Mouse (Mus musculus): Measurements from ENCODE around the gene Ptrh1. TPM values are rescaled to one million over a fixed set of nuclear protein-coding genes. Genes with fewer than 3 reads are reported as not detected.
A peak's percentile ranks its signal among the peaks of the same experiment; 100 is the strongest.

The Ptrh1 gene
- total RNA-seq, 4 experiments from 2014 or later: 4.5 to 7.0 (median 5.8) TPM

DNA sequence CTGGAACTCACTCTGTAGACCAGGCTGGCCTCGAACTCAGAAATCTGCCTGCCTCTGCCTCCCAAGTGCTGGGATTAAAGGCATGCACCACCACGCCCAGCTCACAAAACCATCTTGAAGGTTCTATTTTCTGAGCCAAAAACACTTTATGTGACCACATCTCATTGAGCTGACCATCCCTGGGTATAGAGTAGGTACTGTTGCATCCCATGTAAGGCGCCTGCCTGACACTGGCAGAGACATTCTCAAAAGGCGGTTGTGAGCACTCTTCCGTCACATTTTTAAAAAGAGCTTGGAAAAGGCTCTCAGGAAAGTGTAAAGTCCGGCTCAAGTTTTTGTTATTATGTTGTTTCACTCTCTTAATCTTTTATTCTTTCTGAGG lies 18.9 kb upstream of the Ptrh1 start:
- DNase-seq (ENCODE audit: low spot score in 2 of 2): no peak

DNA sequence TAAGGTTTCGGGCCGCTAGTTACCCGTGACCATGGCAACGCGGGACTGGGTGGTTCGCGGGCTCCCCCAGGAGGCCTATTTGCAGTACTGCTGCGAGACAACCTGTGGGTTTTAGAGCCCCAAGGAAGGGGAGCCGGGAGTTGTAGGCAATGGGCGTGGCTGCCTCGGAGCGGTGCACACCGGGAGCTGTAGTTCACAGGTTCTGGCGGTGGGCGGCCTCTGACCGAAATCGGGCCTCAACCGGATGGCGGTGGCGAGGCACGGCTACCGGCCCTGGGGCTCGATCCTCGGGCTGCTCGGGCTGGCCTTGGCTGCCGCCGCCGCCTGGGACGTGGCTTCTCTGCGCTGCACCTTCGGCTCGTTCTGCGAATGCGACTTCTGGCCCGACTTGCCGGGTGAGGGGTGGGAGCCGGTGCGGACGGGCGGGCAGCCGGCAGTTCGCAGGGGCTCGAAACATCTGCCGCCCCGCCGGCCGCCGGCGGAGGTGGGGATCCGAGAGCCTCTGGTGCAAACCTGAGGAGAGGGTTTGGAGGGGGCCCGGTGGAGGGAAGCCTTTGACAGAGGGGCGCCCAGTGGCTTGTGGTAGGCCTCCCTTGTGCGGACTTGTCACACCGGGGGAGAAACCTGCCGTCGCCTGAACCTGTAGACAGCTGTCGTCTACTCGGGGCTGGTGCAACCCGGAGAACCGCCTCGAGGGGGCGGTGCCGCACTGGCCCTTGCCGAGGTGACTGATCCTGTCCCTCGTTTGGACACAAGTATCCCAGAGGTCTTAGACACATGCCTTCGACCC lies 18.3 kb upstream of the Ptrh1 start, which contains the start of gene Tor2a:
Tor2a (plus strand) TSS at position 179 of the 790 bp plus-strand sequence.
- DNase-seq (ENCODE audit: low spot score in 2 of 2): peak; percentile 96 to 97

DNA sequence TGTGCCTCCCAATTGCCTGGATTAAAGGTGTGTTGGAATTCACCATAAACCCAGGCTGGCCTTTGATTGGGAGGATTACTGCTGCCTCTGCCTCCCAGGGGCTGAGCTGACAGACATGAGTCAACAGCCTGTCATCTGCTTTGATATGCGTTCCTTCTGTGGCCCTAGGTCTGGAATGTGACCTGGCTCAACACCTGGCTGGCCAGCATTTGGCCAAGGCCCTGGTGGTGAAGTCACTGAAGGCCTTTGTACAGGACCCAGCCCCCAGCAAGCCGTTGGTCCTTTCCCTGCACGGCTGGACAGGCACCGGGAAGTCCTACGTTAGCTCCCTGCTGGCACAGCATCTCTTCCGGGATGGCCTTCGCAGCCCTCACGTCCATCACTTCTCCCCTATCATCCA lies 17.1 kb upstream of the Ptrh1 start:
- no peak for DNase-seq (ENCODE audit: low spot score in 2 of 2)

DNA sequence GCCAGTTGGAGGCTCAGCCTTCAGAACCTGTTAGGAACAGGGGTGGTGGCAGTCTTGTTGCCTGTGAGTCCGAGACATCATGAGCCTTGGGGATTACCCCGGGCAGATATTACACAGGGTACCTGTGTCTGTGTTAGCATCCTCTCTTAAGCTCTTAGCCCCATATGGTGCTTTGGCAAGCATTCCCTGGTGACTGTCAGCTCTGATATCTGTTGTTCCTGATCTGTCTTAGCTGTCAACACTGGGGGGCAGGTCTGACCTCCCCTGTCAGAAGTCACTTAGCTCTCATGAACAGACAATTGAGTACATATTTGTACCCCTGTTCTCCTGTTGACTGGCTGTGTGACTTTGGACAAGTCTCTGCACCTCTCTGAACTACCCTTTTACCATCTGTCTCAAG lies 16.6 kb upstream of the Ptrh1 start:
- no peak for DNase-seq (ENCODE audit: low spot score in 2 of 2)

DNA sequence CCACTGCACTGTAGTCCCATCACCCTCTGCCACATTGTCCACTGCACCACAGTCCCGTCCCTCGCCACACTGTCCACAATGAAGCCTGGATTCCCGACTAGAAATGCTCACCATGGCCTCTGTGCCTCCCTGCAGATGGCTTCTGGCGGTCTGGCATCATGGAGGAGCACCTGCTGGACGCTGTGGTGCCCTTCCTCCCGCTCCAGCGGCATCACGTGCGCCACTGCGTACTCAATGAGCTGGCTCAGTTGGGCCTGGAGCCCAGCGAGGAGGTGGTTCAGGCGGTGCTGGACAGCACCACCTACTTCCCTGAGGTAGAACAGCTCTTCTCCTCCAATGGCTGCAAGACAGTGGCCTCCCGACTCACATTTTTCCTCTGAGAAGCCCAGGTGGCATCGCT lies 14.2 kb upstream of the Ptrh1 start:
- no peak for DNase-seq (ENCODE audit: low spot score in 2 of 2)

DNA sequence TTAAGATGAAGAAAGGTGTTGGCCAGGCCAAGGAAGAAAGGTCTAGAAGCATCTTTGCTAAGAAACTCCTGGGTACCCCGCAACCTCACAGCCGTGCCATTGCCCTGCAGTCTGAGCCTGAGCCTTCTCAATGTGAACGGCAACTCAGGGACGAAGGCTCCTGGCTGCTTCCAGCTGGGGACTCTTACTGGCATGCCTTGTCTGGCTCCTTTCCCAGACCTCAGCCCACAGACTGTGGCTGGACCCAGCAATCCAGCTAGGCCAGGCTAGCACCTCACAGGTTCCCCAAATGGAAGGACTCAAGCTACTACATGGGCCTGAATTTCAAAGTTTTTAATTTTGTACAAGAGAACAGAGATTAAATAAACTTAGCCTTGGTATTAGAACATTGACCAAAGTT lies 13.7 kb upstream of the Ptrh1 start:
- no peak for DNase-seq (ENCODE audit: low spot score in 2 of 2)

DNA sequence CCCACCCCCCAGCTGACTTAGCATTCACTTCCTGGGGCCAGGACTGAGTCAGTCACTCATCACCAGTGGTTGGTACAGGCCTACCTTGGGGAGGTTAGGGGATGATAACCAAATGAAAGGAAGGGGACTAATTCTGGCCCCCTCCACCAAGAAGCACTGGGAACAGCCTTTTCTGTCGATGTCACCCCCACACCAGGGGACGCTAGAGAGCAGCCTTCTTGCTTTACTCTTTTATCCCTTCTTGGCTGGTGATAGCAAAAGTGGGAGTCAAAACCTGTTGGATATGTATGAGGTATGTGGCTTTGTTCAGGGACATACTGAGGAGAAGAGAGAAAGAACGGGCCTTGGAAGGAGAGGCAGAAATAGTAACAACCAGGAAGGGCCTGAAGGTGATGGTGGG lies 12.2 kb upstream of the Ptrh1 start:
- DNase-seq (ENCODE audit: low spot score in 2 of 2): no peak

DNA sequence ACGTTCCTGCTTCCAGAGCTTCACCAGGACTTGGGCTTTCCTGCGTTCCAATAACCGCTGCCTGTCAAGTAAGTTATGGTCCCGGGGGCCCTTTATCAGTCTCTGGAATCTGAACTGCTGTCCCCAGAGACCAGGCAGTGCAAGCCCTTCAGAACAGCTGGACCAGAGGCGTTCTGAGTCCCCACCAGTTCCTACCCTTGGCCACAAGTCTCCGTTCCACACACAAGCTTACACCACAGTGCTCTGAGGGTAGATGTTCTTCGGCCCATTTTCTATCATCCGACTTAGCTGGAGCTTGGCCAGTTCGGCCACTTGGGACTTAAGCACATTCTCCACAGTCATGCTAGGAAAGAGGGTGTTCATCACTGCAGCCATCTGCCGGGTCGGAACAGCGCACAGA lies 8.3 kb upstream of the Ptrh1 start:
- DNase-seq (ENCODE audit: low spot score in 2 of 2): no peak

DNA sequence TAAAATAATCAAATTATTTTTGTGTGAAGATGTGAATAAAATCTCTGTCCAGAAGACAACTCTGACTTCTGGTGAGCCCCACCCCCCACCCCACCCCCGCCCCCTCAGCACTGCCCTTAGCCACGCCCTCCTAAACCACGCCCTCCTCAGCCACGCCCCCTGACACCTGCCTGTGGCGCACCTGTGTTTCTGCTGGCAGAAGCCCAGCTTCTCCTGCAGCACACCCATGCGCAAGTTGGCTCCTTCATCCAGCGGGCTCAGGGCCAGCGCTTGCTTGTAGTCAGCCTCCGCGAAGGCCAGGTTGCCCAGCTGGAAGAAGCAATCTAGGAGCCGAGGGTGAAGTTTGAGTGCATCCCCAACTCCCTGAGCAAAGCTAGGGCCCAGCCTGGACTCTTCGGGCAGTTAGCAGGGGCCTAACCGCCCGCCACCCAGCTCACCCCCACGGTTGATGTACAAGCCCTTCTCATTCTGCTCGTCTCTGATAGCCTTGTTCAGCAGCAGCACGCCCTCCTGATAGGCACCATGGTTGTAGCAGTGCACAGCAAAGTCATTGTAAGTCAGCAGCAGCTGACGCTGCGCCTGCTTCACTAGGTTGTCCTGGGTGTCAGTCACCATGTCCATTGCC lies 6.8 kb upstream of the Ptrh1 start:
- DNase-seq (ENCODE audit: low spot score in 2 of 2): no peak

DNA sequence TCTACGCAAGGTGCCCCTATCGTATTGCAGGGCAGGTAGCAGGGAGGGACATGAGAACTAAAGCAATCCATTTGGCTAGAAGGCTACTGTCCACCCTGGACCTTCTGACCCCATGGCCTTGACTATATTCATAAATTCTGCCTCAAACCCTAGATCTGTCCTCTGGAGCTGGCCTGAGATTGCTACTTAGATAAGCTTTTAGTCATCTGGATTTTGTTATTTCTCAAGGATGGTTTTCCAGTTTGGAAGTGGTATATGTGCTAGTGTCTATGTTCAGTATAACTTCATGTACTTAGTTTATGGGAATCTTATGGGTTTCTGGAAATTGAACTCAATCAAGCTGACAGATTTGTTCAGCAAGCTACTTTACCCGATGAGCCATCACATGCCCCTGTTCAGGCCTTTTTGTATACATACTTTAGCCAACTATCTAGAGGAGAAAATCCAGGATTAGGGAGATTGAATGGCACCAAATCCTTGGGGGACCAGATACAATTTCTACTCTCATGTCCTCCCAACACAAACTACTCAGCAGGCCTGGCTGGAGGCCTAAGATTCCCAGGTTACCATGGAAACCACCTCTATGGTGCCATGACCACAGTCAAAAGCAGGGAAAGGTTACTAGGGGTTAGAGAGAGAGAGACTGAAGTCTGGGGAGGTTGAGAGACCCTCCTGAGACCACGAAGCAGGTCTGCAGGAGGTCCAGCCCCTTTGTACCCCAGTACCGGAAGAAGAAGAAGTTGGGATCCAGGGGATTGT lies 6.1 kb upstream of the Ptrh1 start:
- DNase-seq (ENCODE audit: low spot score in 2 of 2): no peak

DNA sequence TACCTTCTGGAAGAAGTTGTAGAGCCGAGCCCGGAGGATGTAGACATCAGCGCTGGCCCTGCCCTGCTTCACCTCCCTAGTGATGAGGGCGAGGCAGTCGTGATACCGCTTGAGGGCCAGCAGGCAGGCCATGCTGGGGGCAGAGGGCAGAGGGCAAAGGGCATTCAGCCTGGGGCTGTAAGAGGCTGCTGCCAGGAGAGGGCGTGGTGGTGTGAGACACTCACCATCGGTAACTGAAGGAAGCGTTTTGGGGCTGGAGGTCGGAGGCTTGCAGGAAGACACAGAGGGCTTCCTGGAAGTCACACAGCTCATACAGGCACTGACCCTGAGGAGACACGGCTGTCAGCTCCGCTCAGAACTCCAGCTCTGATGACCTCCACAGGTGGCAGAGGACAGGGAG lies 3.7 kb upstream of the Ptrh1 start:
- no peak for DNase-seq (ENCODE audit: low spot score in 2 of 2)

DNA sequence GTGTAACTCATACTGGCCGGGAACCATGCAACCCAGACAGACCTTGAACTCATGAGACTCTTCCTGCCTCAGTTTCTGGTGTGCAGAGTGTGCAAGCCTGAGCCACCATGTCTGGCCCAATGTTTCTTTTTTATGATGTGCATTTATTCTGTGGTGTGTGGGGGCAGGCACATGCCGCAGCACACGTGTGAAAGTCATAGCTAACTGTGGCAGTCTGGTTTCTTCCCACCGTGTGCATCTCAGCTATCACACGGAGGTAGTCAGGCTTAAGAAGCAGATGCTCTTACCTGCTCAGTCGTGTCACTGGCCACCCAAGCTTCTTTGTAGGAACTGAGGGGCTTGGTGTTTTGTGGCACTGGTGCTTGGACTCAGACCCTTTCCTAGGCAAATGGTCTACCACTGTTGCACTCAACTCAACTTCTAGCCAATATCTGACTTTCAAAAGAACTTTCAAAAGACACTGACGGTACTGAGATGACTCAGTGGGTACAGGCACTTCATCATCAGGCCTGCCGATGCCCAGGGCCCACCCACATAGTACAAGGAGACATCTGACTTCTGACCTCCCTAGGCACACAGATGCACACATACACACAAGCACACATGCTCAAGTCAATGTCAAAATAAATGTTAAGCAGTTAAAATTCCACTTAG lies 2.8 kb upstream of the Ptrh1 start:
- DNase-seq (ENCODE audit: low spot score in 2 of 2): no peak

DNA sequence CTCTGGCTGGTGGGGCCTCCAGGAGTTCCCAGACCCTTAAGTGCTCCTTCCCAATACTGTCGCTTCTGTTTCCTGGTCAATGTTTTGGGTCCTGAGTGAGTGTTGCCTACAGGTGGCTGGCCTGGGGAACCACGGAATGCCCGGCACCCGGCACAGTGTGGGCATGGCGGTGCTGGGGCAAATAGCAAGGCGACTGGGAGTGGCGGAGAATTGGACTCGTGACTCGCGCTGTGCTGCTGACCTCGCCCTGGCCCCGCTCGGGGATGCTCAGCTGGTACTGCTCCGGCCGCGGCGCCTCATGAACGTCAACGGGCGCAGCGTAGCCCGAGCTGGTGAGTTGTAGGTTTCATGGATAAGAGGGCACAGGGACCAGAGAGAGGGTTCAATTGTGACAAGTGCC lies 606 bp downstream of the Ptrh1 start:
- no peak for DNase-seq (ENCODE audit: low spot score in 2 of 2)

DNA sequence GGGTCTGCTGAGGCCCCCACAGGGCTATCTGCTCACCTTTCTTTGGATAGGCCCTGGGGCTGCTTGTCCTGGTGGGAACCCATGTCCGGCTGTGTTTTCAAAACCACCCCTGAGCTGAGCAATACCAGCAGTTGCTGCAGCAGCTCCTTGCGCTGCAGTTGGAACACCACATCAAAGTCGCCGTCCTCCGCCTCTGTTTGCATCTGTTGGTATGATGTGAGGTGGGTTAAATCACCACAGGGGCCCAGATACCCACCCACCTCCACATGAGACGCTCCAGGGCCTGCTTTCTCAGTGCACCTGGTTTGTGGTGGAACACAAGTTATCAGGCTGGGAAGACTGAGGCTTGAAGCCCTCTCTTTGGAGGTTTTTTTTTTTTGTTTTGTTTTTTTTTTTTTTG lies 2.5 kb downstream of the Ptrh1 start:
- DNase-seq (ENCODE audit: low spot score in 2 of 2): no peak

DNA sequence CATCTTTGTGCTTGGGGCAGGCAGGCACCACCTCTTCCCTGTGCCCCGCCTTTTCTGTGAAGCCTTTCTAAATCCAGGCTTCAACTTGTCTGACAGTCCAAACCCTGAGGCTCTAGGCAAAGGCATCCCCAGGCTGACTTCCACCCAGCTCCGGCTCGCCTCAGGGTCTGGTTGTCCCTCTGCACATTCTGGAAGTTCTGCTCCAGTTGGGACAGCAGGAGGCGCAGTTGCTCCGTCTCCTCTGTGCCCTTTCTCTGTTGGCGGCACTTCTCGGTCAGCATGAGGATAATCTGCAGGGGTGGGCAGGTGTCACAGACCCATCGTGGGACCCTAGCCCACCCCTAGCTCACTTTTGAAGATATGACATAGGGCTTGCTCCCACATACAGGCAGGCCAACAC lies 3.5 kb downstream of the Ptrh1 start:
- peak in 1 of 2 experiments; percentile 56 for DNase-seq (ENCODE audit: low spot score in 2 of 2)

DNA sequence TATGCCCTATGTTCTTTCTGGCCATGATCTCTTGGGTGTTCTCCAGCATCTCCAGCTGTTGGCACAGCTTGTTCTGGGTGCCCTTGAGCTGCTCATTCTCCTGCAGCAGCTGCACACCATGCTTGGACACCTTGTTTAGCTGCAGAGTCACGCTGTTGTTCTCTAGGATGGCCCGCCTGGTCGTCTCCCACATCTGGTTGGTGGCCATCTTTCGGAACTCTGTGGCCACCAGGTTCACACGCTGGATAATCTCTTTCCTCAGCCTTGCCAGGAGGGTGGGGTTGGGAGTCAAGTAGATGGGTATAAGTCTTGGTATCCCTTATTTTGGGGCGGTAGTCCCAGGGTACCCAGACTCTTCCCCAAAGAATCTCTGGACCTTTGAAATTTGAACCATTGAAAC lies 4.1 kb downstream of the Ptrh1 start:
- DNase-seq (ENCODE audit: low spot score in 2 of 2): no peak

DNA sequence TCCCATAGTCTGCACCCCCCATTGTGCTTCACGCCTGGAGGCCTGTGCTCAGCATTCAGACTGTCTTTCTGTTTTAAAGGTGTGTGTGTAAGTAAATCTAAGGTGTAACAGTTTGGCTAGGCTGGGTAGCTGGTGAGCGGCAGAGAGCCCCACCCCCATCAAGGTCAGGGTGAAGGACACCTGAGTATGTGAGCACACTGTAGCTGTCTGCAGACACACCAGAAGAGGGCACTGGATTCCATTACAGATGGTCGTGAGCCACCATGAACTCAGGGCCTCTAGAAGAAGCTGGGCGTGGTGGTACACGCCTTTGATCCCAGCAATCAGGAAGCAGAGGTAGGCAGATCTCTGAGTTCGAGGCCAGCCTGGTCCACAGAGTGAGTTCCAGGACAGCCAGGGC lies 6.1 kb downstream of the Ptrh1 start:
- DNase-seq (ENCODE audit: low spot score in 2 of 2): no peak

DNA sequence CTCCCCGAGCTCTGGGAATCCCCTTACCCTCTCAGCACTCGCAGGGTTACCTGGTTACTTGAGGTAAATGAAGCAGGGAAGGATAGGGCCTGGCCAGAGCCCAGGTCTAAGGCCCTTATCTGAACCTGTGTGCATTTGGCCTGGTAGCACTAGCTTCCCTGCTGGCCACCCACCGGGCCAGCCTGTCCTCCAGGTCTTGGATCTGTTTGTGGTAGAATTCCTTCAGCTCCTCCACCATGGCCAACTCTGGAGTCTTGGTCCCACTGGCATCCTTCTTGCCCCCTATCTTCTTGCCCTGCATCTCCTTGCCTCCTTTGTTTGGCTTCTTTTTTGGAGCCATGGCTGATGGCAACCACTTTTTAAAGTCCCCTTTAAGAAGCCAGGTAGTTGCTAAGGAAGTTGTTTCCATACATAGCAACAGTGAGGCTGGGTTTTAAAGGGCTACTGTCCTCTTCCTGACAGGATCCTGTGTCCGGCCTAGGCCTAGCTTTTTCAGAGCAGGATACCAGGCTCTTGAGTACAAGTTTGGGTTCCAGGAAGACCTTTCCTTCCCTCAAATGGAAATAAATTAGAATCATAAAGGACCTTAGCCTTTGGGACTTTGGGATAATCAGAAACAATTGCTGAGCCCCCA lies 8.6 kb downstream of the Ptrh1 start, which contains the start of gene Cfap157:
Cfap157 (minus strand) TSS at position 381 of the 634 bp plus-strand sequence.
- no peak for DNase-seq (ENCODE audit: low spot score in 2 of 2)

DNA sequence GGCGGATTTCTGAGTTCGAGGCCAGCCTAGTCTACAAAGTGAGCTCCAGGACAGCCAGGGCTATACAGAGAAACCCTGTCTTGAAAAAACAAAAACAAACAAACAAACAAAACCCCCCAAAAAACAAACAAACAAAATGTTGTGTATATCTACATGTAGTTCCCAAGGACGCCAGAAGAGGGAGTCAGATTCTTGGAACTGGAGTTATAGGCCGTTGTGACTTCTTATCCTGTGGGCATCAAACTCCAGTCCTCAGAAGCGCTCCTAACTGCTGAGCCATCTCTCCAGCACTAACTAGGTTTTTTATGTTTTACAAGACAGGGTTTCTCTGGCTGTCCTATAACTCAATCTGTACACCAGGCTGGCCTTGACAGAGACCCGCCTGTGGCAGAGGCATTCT lies 11.6 kb downstream of the Ptrh1 start:
- DNase-seq (ENCODE audit: low spot score in 2 of 2): no peak

DNA sequence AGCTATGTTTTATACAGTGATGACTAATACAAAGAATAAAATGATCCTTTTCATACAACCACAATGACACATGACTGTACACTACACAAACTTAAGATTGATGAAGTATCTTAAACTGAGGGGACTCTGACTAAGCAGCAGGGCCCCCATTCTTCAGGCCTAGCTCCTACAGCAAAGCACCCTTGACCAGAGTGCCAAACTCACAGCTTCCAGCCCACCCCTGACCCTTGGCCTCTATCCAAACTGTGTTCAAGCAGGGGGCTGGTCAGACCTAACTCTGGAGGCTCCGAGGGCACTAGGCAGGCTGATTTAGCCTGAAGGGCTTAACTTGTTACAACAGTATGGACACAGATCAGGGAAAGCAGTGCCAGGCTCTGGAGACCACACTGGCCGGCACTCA lies 13.0 kb downstream of the Ptrh1 start:
- no peak for DNase-seq (ENCODE audit: low spot score in 2 of 2)

DNA sequence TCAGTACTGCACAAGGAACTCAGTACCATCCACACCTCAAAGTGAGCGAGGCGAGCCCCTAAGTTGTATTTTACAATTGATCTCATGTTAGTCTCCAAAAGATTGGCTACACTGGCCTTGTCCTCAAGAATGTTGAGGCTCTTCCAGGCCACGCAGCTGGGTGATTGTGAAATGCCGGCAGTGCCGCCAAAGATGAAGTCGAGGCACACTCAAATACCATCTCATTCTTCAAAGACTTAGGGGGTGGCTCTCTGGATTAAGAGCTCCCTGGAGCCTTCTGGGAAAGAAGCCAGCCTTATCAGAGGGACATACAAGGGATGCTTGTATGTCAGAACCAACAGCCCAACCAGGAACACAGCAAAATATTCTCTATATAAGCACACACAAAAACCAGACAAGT lies 15.7 kb downstream of the Ptrh1 start:
- DNase-seq (ENCODE audit: low spot score in 2 of 2): no peak
